Mouse (Mus musculus) right cerebral cortex, adult 2 months (tissue): ENCODE measurements around the gene Ldhd.
A peak's percentile ranks its signal among the peaks of the same experiment; 100 is the strongest.

Experiments used
- DNase-seq, 2 experiments: peaks; one replicate each; pipeline ENCODE4 v3.0.0; 2021 to 2022; ENCODE audit warnings: low spot score in 2 of 2

The Ldhd gene

DNA sequence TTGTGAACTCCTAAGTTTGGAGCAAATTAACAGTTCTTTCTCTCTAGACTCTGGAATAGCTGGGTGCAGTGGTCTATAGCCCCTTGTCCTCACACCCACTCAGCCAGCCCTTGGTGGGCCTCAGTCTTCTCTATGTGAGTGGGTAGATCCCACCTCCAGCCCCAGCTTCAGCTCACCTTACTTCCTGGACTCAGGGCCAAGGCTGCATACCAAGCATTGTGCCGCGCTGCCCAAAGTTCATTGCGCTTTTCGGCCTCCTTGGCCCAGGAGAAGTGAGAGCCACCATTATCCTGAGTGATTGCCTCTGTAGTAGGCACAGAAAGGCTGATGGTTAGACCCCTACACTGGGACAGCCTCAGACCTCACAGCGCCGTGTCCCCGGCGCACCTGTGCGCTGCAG, 2.3 kb downstream of the Ldhd start:
- no peak for DNase-seq

DNA sequence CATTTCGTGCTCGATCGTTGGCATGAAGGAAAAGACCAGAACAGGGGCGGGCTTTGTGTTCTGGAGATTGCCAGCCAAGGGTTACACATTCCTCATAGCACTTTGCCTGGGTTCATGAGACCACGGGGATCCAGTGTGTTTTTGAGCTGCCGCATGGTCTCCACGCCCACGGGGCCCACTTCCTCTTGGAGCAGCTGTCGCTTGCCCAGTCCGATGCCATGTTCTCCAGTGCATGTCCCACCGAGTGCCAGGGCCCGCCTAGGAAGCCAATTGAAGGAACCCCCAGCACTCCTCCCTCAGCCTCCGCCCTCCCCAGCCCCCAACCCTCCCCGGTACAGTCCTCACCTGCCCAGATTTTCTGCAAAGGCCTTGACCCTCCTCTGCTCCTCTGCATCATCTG, 3.2 kb downstream of the Ldhd start:
- DNase-seq = no peak

DNA sequence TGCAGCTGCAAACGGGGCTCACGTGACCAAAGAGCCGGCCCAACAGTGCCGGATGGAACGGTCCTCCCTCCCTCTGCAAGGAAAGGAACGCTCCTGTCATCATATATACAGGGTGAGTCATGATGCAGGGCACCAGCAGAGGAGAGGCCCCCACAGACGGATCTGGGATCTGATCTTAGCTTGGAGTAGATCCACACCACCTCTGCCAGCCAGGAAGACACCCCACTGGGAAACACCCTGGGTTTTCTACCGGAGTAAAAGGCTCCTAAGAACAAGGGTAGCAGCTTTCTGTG, 3.7 kb downstream of the Ldhd start:
- peak; percentile 38 to 52 for DNase-seq

DNA sequence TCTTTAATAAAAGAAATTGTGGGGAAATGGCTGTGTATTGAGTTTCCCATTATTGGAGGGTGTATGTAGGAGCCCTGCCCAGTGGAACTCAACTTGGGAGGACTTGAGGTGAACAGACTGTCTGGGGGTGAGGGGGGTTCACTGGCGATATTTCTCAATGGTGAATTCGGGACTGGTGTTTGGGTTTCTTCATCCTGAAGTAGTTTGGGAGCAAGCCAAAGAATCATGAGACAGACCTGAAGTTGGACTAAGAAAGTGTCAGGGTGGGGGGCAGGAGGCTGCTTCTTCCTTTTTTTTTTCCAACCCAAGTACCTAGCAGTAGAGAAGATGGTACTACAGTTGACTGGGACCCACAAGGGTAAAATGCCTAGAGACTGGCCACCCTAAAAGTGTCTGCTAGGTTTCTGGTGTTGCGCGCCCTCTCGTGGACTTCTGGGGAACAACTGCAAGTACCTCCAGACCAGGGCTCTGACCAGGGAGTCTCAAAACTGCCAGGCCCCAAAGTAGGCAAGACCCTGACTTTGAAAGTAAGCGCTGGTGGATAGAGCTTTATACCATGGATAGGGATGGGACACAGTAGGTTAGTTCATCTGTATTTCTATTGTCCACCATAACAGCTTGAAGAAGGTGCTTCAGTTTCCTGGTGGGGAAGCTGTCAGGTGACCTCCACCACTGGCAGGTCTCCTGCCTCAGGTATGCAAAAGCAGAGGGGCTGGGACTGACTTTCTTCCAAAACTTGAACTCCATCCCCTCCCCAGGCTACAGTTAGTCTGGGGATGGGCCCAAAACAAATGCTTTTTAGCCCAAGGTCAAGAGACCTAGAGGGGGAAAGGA, 4.3 kb downstream of the Ldhd start:
- DNase-seq = peak; percentile 71 to 74

DNA sequence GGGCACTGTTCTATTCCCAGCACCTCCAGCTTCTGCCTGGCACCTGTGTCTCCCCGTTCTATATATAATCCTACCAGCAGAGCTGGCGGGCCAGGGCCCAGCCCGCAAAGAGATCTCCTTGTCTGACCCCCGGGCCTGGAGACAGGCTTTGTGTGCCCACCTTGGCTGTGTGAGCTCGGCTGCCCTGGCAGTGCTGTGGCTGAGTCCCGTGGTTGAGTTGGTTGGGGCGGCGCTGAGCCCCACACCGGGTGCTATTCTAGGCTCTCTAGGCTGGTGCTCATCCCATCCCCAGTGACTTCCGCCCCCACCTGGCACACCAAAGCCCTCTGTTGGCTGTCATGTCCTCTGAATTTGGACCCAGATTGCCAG, 5.3 kb downstream of the Ldhd start:
- DNase-seq = no peak

DNA sequence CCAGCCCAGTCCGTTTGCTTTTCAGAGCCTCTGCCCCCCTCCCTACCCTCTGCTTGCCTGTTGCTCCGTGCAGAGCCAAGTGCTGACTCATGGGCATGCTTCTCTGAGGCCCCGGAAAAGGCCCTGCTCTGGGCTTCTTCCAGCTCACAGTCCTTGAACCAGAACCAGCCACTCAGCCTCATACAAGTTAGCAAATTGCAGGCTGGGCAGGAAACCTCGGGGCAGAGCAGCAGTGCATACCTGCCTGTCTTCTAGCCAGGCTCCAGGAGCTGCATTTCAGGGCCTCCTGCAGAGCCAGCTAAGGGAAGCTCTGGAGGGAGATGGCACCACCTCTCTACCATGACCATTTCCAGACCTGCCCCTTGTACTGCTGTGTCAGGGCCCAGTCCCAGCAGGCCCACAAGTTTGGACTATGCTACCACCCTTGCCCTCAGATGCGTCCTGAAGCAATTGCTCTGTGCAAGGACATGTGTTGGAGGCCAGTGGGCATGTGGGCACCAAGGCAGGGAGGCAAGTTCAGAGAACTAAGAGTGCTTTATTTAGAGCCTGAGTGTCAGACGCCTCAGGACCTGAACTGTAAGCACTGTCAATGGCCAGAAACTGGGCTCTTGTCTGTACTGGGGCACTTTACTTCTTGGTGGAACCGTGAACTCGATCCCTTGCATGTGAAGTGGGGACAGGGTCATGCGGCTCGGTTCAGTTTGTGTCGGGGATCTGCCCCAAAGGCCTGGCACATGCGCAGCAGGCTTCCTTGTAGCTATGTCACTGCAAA, 5.9 kb downstream of the Ldhd start:
- peak; percentile 49 to 60 for DNase-seq

DNA sequence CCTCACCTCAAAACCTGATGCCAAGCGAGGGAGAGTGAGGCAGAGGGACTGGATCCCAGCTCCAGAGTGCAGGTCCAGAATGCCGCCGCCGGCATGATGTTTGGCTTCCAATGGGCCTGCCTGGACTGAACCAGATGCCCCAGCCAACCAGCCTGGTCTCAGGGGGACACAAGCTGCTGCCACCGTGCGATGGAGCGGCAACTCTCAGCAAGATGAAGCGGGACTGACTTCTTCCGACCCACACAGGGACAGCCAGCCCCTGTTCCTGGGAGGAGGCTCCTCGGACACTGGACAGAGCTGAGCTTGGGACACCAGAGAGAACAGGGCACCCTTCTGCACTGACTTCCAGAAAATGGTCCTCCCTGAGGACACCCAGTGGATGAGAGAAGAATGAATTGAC, 7.6 kb downstream of the Ldhd start:
- DNase-seq = no peak

DNA sequence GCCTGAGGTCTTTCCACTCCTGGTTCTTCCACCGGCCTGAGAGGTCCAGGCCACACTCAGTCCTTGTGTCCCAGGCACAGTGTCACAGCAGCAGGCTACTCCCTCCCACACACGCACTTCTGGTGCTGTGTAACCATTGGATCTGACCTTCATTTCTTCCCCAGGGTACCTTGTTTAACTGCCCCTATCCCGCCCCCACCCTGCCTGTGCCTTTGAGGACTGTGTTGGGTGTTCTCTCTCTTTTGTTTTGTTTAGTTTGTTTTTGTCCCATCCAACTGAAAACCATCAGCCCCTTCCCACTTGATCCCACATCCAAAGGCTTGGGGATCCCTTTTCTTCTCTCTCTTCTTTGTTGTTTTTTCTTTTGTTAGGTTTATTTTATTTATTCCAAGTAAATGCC, 8.1 kb downstream of the Ldhd start:
- DNase-seq = no peak

DNA sequence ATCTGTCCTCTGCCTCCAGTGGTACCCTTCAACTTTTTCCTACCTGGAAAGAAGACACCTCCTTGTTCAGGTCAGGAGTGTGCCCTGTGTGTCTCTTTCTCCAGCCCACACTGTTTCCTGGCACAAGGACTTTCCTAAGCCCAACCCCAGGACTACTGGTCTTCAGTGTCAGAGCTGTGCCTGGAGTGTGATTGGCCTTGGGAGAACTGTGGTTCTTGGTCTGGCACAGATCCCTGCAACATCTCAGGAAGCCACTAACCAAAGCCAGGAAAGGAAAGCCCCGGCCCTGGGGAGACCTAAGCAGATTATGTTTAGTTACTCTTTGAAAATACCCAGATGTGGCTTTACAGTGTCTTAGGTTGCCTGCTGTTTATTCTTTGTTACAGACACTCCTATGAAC, 10.2 kb downstream of the Ldhd start:
- no peak for DNase-seq

DNA sequence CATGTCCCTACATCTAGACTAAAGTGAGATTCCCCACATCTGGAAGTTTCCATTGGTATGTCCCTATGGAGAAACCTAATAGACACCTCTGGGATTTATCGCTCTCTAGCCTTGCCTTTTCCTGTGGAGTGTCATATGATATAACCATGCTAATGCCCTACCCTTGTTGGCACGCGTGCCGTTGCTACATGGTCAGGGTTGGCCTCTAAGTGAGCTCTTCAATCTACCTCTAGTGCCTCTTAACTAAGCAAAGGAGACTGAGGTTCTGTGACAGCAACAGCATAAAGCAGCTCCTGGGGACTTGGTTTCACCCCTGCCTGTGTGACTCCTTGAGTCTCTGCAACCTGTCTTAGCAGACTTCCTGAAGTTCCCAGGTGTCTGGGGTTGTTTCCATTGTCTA, 11.9 kb downstream of the Ldhd start:
- no peak for DNase-seq

DNA sequence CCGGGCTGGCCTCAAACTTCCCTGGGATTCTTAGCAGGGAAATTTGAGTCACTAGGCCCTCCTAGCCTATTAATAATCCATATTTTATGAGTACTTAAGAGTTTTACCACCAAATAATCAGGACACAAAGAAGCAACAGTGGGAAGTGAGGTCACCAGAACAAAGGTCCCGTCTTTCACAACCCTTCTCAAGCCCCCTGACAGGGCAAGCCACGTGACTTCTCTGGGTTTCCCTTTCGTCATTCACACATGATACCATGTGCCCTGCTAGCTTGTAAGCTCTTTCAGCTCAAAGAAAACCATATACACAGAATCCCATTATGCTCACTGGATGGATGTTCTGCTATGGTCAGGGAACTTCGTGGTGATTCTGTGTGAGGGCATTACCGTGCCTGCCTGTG, 12.4 kb downstream of the Ldhd start:
- no peak for DNase-seq

DNA sequence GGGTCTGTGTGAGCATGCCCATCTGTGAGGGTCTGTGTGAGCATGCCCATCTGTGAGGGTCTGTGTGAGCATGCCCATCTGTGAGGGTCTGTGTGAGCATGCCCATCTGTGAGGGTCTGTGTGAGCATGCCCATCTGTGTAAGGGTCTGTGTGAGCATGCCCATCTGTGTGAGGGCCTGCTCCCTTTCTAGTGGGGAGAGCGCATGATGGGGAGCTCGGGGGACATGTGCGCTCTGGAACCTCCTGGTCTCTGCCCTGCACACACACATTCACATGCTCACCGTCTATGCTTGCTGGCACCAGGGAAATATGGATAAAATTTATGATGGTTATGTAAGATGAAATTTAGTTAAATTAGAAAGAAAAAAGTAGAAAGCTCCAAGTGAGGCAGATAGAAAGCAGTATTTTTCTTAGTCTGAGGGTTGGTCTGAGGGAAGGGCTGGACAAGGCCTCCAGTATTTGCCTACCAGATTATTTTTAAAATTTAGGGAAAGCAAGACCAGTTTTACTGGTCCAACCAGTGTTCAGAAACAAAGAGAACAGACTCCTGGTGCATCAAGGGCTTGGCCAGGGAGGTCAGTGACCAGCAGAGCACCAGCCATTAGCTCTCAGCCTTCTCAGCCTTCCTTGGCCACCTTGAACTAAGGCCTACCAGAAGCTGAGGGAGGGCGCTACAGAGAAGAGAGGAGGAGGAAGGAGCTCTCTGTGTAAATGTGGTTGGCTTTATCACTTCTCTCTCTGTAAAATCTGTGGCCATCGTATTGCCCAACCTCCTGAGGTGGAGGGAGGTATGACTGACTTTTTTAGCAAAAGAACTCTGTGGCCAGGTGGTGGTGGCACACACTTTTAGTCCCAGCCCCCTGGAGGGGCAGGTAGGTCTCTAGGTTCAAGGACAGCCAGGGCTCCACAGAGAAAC, 15.1 kb downstream of the Ldhd start:
- no peak for DNase-seq

DNA sequence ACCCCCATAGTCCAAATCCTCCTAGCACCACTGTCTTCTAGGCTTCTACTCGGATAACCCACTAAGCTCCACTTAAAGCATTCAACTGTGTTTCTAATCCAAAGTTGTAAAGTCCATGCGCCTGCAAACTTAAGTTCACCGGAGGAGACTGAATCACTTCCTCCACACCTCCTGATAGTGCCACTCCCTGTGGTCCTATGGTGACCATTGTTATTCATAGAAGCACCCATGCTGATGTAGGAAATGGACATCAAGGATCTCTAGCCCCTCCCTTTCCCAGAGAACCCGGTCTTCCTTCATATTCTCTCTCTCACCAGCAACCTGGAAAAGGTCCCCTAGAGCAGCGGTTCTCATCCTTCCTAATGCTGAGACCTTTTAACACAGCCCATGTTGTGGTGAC, 17.0 kb downstream of the Ldhd start:
- DNase-seq = no peak

DNA sequence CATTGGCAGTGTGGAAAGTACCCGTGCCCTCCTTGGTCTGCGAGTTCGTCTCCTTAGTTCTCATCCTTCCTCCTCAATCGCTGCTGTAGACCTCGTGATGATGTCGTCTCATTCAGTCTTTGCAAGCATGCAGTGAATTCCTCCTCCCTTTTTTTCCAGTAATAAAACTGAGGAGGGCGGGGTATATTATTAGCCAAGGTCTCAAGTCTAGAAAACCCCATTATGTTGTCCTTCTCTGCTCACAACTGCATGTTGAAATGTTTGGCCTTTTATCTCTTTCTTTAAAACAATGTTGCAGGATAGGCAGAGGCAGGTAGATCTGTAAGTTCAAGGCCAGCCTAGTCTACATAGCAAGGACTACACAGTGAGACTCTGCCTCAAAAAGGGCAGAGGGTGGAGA, 22.8 kb downstream of the Ldhd start:
- no peak for DNase-seq

DNA sequence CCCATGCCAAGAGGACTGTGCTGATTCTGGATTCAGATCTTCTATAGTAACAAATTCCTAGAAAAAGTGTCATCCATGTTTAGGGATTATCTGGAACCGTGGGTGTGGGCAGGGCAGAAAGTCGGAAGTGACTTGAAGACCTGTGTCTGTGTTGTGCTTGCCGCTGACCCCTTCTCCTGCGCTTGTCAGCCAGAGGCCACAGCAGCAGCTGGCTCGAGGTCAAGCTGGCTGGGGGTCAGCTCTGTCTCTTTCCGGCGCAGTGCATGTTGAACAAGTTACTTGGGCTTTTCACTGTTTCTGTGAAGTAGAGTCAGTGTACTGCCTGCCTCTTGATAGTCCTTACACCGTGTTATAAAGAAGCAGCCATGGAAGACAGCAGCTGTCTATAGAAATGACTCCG, 23.2 kb downstream of the Ldhd start:
- no peak for DNase-seq

DNA sequence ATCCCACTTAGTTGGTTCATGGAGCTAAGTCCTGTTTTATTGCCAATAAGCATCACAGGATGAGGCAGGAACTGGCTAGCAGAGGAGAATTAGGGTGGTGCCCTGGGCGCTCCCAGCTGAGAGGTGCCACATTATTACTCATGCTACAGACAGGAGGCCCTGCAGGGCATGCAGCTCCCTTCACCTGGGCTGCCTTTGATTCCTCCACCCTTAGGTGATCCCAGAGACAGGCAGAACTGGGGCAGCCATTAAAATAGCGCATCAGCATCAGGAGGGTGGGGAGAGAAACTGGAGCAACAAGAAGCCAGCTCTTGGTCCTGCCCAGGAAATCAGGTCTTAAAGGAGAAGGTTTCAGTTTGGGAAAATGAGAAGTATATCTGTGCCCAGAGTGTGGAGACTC, 25.2 kb downstream of the Ldhd start:
- no peak for DNase-seq

DNA sequence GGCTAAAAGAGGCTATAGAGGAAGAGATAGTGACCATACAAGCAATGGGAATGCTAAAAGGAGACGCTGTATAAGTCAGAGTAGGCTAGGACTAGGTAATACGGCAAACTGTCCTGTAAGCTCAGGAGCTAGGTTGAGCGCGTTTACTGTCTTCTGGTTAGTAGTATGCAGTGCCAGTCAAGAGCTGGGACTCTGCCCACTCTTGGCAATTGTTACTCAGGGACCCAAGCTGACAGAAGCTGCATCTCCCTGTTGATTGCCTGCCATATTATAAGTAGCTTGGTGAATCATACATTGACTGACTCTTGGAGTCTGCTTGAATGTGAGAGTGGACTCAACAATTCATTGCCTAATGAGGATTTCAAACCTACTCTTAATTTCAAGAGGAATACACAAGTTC, 28.1 kb downstream of the Ldhd start:
- peak in 1 of 2 experiments; percentile 39 for DNase-seq

DNA sequence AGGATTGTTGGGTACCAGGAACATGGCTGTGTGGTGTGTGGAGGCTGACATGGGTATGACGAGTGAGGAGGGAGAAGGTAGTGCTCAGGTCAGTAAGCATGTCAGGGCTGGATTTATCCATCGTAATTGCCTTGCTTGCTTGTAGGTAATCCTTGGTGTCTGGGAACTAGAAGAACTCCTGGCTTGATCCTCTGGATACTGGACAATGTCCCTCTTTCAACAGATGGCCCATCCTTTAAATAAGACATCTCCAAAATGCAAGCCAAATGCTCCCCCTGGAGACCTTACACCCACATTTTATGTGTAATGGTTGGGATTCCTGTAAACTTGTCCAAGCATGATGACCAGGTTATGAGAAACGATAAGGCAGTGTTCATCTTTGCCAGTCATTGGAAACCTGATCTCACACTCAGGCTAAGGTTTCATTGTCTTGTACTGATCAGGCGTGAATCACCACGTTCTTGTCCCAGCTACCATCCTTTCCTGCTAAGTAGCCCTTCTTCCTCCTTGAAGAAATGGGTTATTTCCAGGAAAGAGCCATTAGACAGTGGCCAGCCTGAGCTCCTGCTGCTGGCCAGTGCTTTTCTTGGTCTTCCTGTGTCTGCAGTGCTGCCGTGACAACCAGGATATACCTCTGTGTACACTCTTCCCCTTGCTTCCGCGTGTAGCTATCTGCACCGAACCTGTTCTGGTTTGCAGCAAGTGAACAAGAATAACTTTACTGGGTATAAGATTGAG, 30.3 kb downstream of the Ldhd start:
- no peak for DNase-seq

DNA sequence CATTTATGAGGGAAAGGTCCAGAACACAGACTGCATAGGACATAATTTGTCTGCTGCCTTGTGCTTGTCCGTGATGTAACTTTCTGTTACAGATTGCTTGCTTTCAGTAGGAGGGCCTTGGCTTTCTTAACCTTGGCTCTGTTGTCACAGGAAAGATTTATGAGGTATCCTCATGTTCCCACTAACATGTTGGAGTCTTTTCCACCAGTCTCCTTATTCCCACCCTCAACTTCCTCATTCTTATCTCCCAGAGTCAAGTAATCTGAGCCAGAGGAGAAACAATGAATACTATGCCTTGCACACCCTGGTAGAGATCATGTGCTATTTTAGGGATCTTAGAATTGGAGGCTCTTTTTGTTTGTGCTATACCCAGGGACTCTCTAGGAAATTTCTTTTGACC, 32.9 kb downstream of the Ldhd start:
- no peak for DNase-seq

DNA sequence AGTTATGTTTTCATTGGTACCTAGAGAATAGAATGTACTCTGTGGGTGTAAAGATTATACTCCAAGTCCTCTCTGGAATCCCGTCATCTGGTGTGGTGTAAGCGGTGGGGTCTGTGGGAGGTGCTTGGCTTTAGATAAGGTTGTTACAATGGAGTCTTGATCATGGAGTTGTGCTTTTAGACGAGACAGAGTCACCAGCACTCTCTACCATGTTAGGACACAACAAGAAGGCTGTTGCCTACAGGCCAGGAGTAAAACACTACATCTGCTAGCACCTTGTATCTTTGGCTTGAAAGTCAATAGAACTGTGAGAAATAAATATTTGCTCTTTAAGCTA, 33.7 kb downstream of the Ldhd start:
- DNase-seq = no peak

DNA sequence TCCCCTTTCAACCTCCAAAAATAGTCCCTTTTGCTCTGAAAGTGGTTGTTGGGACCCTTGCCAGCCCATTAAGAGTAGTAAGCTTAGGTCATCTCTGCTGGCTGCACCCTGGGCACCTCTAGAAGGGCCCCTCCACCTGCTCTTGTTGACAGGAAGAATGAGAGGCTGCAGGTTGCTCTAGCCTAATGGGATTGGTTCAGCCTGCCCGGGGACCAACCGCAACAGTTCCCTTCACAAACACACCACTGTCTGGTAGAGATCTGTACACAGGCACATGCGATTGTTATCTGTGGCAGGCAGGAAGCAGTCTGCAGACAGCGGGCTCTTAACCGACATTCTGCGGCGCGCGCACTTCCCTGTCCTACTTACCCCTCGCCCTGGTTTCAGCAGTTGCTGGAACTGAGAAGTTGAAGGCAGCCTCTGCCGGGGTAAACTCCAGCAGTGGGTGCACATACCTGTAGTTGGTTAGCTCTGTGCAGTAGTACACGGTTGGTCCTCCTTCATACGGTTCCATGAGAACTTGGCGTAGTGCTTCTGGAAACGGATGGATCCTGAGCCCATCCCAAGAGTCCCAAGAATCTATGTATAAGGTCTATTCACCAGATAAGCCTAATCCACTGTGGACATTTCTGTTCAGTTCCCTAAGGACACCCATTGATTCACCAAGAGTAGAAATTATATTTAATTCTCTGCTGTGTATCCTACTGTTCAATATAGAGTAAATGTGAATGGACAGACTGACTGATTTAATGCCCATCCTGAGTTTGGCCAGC, 34.3 kb downstream of the Ldhd start:
- no peak for DNase-seq
